Mouse (Mus musculus): ENCODE data around the gene Gpbar1.

GRCm38 (mm10) chr1:74303509-74304338 is 25.4 kb downstream of the Gpbar1 start:
- no peak for TF ChIP-seq MAFK (IDR thresholded peaks at IDR 0.05; ENCODE audit: insufficient read depth, low read depth, low read length)
- TF ChIP-seq CHD2 (IDR thresholded peaks at IDR 0.05; ENCODE audit: low read depth, low read length), result no peak
- TF ChIP-seq ZC3H11A (IDR thresholded peaks at IDR 0.05; ENCODE audit: borderline replicate concordance, low read depth, low read length), result no peak
- TF ChIP-seq HCFC1 (IDR thresholded peaks at IDR 0.05; ENCODE audit: borderline replicate concordance, insufficient read depth, low read length), result no peak; the same call in 1 of the 2 replicates
- no peak for TF ChIP-seq ZNF384 (IDR thresholded peaks at IDR 0.05; ENCODE audit: low read depth, low read length)

All from ES-E14 (cell line).